Mouse (Mus musculus) kidney, postnatal 14 days (tissue): ENCODE measurements around the gene Eif5a.
"Not testable (repeated sequence)": the region's sequence is repeated elsewhere in the genome, so short reads cannot be mapped to it uniquely, and the experiment has no call there.

Source experiments
- DNase-seq: peaks from one replicate; pipeline ENCODE4 v3.0.0; 2022; ENCODE audit warnings: mixed read lengths

The Eif5a gene

GRCm38 (mm10) chr11:69921114-69922011 lies at the start of gene Eif5a:
TSS of gene Eif5a (minus strand) at chr11:69921958.
- DNase-seq: peak; percentile 100

GRCm38 (mm10) chr11:69970775-69971174 lies 49.0 kb upstream of the Eif5a start:
- DNase-seq: no peak

GRCm38 (mm10) chr11:69970222-69970621 lies 48.5 kb upstream of the Eif5a start:
- DNase-seq: no peak

GRCm38 (mm10) chr11:69968793-69969192 lies 47.0 kb upstream of the Eif5a start:
- DNase-seq: no peak

- no peak for DNase-seq
Observed at GRCm38 (mm10) chr11:69966860-69967517, 45.2 kb upstream of the Eif5a start.

GRCm38 (mm10) chr11:69966006-69966859 lies 44.5 kb upstream of the Eif5a start:
- peak; percentile 78 for DNase-seq

- DNase-seq: peak; percentile 84
Observed at GRCm38 (mm10) chr11:69965271-69966005, 43.7 kb upstream of the Eif5a start.

- DNase-seq: no peak
Observed at GRCm38 (mm10) chr11:69964650-69965270, 43.0 kb upstream of the Eif5a start, which contains the start of gene Cldn7. TSS of gene Cldn7 (plus strand) at chr11:69964779.

- no peak for DNase-seq
Observed at GRCm38 (mm10) chr11:69961841-69962240, 40.1 kb upstream of the Eif5a start.

- DNase-seq: no peak
Observed at GRCm38 (mm10) chr11:69960616-69961015, 38.9 kb upstream of the Eif5a start.

- DNase-seq: no peak
Observed at GRCm38 (mm10) chr11:69956218-69956617, 34.5 kb upstream of the Eif5a start.

- DNase-seq: not testable (repeated sequence)
Observed at GRCm38 (mm10) chr11:69955618-69956017, 33.9 kb upstream of the Eif5a start.

GRCm38 (mm10) chr11:69953267-69953915 lies 31.6 kb upstream of the Eif5a start:
- DNase-seq: no peak

- no peak for DNase-seq
Observed at GRCm38 (mm10) chr11:69952274-69952673, 30.5 kb upstream of the Eif5a start.

- no peak for DNase-seq
Observed at GRCm38 (mm10) chr11:69950807-69951459, 29.2 kb upstream of the Eif5a start.

GRCm38 (mm10) chr11:69948763-69949150 lies 27.0 kb upstream of the Eif5a start:
- peak; percentile 92 for DNase-seq

- peak; percentile 95 for DNase-seq
Observed at GRCm38 (mm10) chr11:69948066-69948762, 26.5 kb upstream of the Eif5a start, which contains the start of gene Slc2a4. TSS of gene Slc2a4 (minus strand) at chr11:69948188.

- DNase-seq: peak; percentile 72
Observed at GRCm38 (mm10) chr11:69947337-69948065, 25.7 kb upstream of the Eif5a start.
